Mouse (Mus musculus) left cerebral cortex, postnatal 25 days (tissue): Measurements from ENCODE around the gene Fam107a. TPM values are rescaled to one million over a fixed set of nuclear protein-coding genes. Genes with fewer than 3 reads are reported as not detected.
A peak's percentile ranks its signal among the peaks of the same experiment; 100 is the strongest.
"Not testable (repeated sequence)": the region's sequence is repeated elsewhere in the genome, so short reads cannot be mapped to it uniquely, and the experiment has no call there.

Experiments
- DNase-seq, 2 experiments: peaks; one replicate each; pipeline ENCODE4 v3.0.0; 2022; ENCODE audit warnings: low spot score in 2 of 2, mixed read lengths in 1 of 2
- intact Hi-C: fragments of 180-260 bp; cut with DNase I; formaldehyde crosslinking; loops from one replicate; pipeline ENCODE4 v1.15.1; 2025
- total RNA-seq, 2 experiments: library from RNA; stranded (reverse); gene quantifications; 2 replicates each; pipeline ENCODE4 v1.2.3; 2021

Gene Fam107a
- total RNA-seq, 2 experiments from 2014 or later = 286 to 343 TPM

DNA sequence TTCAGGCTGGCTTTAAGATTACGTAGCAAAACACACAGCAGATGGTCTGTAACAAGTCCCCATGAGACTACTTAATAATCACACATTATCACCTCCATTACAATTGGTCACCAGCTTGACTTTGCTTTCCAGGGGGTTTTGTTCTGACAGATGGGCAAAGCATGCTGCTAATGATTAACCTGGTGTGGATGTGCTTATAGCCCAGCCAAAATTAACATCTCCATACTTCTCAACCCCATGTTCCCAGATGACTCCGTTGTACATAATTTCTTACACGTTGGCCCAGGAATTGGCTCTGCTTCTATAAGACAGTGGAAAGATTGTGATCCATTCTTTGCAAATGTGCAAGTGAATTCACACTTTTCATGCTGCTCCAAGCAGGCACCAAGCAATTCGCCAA lies 7.9 kb upstream of the Fam107a start:
- no peak for DNase-seq
- intact Hi-C loops = no loop called here

DNA sequence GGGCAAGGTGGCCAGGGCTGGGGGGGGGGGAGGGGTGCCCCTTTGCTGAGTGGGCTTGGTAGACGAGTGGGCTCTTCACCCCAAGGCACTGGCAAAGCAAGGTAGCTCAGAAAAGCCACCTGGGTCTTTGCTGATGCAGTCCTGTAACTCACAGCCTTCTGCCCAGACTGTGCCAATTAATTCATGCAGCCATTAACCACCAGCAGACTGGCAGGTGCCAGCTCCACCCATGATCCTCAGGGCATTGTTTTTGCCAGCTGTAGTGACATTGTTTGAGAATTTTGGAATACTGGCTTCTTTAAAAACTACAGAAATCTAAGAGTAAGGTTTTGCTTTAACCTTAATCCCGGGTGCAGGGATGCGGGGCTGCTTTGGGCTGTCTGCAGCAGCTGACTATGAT lies 2.7 kb upstream of the Fam107a start:
- DNase-seq = no peak
- intact Hi-C loops = no loop called here

DNA sequence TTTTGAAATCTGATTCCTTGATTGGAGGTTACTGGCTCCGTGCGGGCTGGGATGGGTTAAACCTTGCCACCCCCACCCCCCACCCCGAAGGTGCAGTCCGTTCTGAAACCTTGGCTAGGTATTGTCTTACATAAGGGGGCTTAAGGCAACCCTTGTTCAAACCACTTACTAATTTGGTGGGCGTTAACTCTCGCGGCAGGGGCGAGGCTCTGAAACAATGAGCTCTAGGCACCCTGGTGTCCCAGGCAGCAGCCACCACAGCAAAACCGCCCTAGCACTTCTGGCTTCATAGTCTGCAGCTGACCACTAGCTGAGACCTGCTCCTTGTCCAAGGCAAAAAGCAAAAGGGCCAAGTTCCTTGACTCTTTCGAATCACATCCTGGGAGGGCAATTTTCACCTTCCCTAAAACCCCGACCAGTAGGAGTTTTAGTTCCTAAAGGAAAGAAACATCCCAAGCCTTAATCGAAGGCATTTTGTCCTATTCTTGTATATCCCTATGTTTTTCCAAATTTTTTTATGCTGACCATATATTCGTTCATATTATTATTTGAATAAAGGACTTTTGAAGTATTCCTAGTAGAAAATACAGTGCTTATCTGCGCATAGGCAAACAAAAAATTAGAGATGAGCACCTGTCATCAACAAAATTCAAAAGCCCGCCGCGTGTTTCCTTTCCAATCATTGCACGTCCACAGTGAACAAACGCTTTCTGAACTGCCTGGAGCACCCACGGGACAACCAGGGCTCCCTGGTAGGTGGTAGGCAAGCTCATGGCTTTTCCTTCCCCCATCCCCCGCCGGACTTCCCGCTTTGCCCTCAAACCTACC lies 1.2 kb downstream of the Fam107a start:
- intact Hi-C loops = no loop called here
- DNase-seq = no peak

DNA sequence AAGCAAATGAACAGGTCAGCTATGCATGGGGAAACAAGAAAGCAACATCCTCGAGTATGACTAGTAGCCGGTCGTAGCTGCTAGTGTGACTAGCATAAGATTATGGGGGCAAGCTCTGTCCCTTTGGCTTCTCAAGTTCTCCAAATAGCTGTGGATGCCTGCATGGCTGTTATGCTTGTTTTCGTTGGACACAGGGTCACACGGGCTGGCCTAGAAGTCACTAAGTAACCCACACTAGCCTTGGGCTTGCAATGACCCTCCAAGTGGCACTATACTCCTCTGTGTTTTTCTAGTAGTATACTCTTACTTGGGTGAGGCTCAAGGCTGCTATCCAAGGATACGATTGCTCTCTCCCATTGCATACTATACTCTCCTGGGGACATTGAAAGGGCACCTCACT lies 2.7 kb downstream of the Fam107a start:
- intact Hi-C loops = no loop called here
- DNase-seq = no peak

DNA sequence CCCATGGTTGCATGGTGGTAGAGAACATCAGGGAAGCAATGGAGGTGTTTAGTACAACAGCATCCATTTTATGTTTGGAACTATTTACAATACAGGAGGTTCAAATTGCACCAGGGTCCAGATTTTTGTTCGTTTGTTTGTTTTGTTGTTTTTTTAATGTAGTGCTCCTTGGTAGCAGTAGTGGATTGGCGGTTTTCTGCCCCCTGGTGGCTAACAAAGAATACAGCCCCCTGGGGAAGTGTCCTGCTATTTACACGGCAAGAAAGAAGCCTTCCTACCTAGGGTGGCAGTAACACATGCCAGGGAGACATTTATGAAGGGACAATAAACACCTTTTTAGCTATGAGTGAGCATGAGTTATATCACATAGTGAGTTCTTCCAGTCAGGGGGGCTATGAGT lies 3.3 kb downstream of the Fam107a start:
- no peak for DNase-seq
- intact Hi-C loops = no loop called here

DNA sequence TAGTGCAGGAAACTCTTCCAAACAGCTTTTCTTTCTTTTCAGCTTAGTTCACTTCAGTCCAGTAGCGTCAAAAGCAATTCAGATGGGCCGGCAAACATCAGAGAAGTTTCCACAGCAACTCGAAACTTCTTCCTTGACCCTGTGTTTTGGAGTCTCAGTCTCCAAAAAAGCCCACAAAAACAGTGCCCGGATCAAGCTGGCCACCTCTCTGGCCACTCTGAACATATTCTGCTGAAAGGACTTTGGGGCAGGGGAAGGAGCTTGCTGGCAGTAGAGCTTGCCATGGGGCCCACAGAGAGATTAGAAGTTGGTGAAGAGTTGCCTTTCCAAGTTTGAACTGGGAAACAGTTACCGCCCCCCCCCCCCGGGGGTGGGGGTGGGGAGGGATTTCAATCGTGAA lies 3.9 kb downstream of the Fam107a start:
- DNase-seq = peak in 1 of 2 experiments; percentile 58
- intact Hi-C loops = no loop called here

DNA sequence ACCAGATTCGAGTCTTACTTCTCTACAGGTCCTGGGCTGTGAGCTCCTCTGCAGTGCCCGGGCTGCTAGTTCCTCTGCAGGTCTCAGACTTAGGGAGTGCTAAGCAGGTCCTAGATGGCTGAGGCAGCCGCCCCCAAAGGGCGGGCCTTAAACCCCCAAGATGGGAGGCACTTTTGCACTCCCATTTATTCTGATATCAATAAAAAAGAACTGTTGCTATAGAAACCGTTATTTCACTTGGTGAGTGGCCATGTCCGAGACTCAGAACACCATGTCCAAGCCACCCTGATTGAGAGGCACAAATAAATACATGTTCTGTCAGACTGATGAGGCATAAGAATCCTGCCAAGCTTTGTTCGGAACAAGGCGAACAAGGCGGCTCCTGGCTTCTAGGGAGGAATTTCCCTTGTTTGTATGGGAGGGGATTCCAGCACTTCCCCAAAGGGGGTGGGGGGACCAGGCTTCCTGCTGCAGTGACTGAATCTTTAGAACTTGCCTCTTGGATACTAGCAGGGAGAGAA lies 8.1 kb downstream of the Fam107a start:
- intact Hi-C loops = no loop called here
- DNase-seq = peak; percentile 57 to 59

DNA sequence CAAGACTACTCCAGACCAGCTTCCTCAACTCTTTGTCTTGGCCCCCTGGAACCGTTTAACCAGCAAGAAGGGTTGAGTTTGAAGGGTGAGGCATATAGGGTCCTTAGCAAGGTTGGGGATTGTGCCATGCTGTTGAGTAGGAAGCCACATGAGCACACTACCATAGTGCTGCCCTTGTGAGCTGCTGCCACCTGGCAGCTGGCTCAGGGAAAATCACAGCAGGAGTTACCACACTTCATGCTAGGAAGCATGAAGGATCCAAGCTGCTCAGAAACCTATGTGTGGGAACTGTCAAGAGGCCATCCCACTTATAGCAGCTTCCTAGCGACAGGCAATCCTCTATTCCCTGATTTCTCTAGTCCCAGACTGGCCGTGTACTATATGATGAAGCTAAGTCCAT lies 9.2 kb downstream of the Fam107a start:
- intact Hi-C loops = no loop called here
- DNase-seq = peak in 1 of 2 experiments; percentile 30

DNA sequence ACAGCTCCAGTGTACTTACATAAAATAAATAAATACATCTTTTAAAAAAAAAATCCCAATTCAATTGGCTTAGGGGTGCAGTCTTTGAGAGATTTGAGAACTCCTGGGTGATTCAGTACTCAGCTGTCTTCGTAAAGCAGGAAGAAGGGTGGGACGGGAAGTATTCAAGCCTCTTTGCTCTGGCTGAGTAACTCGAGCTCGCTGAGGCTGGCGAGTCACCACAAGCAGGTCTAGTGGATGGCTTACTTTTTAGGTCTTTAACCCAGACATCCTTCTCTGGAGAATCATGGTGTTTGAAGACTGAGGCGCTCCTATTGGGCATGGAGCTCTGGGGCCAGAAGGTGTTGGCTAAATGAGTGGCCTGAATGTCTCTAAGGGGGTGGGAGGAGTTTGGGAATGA lies 10.9 kb downstream of the Fam107a start:
- DNase-seq = no peak
- intact Hi-C loops = no loop called here

DNA sequence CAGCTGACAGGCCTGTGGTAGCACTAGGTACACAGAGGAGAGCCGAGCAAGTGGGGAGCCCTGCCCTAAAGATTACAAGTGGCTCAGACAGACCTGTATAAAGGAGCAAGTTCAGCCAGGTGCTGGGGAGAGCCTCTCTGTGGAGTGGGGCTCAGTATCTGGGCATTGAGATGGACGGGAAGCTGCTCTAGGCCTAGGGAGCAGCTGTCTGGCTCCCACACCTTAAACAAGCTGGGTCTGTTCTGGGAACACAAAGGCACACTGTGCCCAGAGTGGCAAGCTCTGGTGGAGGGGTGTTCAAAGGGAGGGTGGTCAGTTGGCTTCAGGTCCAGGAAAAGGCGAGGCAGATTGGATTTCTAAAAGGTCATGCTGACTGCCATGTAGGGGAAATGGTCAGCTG lies 12.8 kb downstream of the Fam107a start:
- intact Hi-C loops = no loop called here
- peak in 1 of 2 experiments; percentile 14 for DNase-seq

DNA sequence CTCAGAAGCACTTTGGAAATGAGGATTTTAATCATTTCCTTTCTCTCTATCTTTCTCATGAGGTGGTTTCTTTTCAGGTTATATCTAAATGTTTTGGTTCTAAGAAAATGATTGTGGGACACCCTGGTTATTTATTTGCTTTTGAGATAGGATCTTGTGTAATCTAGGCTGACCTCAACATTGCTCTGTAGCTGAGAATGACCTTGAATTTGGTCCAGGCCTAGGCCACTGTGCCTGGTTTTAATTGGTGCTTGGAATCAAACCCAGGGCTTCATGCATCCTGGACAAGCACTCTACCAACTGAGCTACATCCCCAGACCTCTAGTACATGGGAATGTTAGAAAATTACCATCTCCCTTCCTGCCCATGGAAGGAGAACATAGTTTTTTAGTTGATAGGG lies 13.7 kb downstream of the Fam107a start:
- intact Hi-C loops = no loop called here
- DNase-seq = no peak

DNA sequence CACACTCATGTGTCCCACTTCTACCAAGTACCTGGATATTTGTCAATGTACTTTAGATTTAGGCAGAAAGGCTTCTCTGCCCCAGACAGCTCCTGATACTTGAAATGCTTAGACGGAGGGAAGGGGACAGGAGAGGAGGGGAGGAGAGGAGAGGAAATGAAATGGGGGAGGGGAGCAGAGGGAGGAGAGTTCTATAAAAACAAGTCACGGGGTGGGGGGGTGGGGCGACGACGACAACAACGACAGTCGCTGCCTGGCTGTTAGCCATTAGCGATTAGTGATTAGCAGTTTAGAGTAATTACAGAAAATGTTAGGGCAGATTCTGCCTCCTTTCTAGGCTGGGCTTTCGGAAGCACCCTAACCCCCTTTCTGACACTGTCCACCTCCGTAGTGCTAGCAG lies 15.1 kb downstream of the Fam107a start:
- no peak for DNase-seq
- intact Hi-C loops = no loop called here

DNA sequence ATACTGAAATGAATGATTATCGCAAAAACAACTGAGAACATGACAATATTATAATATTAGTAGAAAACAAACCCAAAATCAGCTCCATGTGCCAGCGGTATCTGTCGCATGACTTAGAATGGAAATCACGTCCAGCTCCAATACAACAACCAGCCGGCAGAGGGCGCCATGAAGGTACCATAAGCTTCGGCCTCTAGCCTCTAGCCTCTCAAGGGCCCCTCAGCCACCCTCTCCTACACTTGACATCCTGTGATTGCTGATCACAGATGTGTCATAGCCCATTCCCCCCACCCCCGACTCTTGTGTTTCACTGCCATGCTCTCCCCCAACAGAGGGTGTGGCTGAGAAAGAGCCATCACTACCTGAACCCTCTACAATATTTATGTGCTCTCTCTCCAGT lies 17.5 kb downstream of the Fam107a start:
- intact Hi-C loops = loop anchor here (1.0 kb wide), 1 partner anchor 48 kb away; no protein-coding TSS in a partner anchor
- no peak for DNase-seq

DNA sequence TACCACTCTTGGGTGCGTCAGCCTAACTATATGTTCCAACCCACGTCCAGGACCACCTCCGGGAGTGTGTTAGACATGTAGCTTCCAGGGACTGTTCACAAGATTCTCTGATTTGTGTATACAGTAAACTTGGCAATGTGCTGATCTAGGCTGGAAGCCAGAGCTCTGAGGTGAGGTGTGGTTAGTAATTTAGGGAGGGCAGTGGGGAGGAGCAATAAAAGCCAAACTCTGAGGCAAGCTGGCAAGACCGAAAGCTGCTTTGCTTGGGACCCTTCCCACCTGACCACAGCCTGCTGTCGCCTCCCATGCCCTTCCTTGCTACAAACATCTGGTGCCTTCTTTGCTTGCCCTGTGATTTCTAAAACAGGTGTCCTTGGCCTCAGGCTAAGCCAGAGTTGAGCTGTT lies 19.9 kb downstream of the Fam107a start:
- peak in 1 of 2 experiments; percentile 45 for DNase-seq
- intact Hi-C loops = no loop called here

DNA sequence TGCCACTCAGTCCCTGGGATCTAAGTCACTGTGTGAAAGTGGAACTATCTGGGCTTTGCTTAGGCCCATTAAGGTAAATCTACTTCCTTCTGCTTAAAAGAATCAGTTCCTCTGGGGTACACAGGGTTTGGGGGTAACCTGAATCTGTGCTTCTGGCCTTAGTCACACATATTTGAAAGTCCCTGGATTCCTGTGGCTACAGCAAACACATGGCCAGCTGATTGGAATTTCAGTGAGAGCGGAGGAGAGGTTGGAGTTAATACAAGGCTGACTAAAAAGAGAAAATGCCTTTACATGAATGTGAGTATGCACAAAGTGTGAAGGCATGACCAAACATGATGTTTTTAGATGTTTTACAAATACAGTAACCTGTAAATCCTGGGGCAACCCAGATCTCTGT lies 23.6 kb downstream of the Fam107a start:
- intact Hi-C loops = no loop called here
- DNase-seq = no peak

DNA sequence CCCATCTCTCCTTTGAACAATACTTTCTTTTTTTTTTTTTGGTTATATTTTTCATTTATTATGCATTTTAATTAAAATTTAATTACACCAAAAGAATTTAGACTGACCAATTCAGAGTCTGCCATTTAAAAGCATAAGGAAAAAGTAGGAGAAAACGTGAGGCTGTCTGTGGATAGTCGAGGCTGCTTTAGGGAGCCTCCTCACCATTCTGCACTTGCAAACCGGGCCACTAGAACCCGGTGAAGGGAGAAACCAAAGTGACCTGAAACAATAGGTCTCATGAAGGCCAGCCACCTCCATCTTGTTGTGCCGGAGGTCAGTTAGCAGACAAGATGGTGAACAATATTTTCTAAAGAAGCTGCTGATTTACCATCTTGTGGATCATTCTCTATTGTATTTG lies 31.2 kb downstream of the Fam107a start:
- peak in 1 of 2 experiments; percentile 59 for DNase-seq
- intact Hi-C loops = not testable (repeated sequence)

DNA sequence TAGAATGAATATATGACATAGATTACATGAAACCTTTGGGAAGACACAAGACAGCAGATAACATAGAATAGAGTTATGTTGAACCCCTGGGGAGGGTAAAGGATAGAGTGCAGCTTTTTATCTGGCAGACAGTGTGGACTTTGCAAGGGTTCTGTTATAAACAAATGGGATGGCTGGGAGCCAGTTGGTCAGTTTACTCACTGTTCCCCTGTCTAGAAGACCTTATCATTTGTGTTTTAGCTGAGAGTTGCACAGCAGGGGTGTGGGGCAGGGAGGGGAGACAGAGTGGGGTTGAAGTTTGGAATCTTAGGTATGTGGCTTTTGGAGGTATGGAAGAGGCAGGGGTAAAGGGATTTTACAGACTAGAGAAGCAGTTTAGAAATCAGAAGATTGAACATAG lies 34.0 kb downstream of the Fam107a start:
- intact Hi-C loops = no loop called here
- no peak for DNase-seq

DNA sequence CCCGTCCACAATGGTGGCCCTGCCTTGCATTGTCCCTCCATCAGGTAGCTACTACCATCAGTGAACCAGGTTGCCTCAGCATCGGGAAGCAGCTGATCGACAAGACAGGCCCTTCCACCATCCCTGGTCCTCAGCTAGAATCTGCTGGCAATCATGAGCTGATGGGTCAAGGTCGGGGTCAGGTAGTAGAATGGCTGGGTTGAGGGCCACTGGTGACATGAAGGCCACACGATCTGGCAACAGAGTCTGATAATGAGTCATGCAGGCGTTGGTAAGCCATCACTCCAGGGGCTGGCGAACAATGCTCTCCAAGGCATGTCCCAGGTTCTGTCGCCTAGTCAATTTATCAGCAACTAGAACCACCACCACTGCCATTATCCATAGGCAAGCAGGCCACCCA lies 46.5 kb downstream of the Fam107a start:
- DNase-seq, intact Hi-C loops: not testable (repeated sequence)

DNA sequence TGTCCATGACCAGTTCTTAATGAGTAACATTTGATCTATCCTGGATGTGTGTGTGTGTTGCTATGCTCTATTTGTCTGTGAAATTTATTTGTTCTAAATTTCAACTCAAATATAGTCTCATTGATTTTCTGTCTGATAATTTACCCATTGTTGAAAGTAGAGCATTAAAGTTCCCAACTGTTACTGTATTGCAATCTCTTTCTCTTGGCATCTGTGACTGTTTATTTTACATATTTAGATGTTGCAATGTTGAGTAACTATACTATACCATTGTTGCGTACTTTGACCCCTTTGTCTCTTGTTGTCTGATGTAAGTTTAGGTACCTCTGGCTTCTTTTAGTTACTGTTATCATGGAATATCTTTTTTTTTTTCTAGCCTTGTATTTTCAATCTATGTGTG lies 53.4 kb downstream of the Fam107a start:
- DNase-seq = no peak
- intact Hi-C loops = no loop called here

DNA sequence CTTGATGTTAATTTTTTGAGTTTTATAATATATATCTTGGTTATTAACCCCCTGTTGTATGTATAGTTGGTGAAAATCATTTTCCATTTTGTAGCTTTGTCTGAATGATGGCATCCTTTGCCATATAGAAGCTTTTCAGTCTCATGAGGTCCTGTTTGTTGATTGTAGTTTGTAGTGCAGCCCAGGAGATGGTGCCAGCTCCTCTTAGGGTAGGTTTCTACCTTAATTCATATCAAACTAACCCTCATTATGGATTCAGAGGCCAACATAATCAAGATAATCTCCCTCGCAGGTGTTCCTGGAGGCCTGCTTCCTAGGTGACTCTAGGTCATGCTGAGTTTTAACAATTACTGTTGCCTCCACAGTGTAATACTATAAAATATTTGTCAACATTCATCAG lies 55.6 kb downstream of the Fam107a start:
- intact Hi-C loops = loop anchor here (2.0 kb wide), 1 partner anchor 85 kb away; no protein-coding TSS in a partner anchor
- DNase-seq = no peak

DNA sequence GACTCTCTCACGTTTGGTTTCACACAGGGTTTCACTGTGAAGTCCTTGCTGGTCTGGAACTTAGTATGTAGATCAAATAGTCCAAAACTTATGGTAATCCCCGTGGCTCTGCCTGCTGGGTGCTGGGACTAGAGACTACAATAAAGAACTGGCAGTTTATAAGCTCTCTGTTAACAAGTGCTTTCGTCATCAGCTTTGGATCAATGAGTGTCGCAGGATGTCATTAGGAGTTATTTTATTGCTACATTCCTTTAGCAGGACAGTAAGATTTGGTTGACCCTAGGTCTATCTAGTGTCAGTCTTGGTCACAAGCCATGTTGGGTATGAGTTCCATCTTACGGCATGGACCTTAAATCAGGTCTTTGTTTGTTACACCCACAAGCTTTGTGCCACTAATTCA lies 57.6 kb downstream of the Fam107a start:
- no peak for DNase-seq
- intact Hi-C loops = no loop called here
